Mouse (Mus musculus) yolk sac, embryonic 10.5 days (tissue): ENCODE results near the gene Icam2.
"Not testable (repeated sequence)": the region's sequence is repeated elsewhere in the genome, so short reads cannot be mapped to it uniquely, and the experiment has no call there.

Experiments
- DNase-seq: peaks from one replicate; pipeline ENCODE4 v3.0.0-alpha.2; 2017; ENCODE audit warnings: low spot score

Icam2 gene

DNA sequence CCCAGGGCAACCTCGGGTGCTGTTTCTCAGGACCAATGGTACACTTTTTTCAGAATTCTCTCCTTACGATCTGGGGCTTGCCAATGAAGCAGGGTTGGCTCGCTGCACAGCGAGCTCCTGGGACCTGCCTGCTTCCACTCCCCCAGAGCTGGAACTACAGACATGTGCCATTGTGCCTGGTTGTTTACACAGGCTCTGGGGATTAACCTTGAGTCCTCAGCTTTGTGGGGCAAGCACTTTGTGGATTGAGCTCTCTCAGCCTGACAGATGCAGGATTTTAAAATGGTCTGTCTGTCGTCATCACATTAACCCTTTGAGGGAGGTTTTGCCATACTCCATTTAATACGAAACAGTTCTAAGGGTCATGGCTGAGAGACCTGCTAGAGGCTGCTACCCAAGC is 43.0 kb downstream of the Icam2 start:
- DNase-seq, result no peak

DNA sequence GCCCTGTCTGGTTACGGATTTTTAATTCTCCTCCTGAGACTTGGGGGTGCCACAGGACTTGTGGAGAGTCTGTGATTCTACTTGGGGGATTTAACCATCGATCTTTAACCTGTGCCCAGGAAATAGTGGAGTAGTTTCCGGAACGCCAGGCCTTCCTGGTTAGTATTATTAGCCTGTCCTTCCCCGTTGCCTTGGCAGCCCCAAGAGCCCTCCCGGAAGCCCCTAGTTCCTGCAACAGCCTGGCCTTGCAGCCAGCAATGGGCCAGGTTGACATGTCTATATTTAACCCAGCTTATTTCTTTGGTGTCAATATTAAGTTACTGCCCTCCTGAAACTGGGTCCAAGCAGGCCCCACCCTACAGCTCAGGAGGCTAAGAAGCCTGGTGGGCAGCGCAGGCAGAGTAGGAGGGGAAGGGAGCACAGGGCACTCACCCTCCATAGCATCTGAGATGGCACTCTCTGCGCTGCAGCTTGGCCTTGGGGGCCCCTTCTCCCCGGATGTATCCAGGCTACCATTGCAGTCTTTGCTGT is 46.8 kb downstream of the Icam2 start:
- DNase-seq, result no peak

DNA sequence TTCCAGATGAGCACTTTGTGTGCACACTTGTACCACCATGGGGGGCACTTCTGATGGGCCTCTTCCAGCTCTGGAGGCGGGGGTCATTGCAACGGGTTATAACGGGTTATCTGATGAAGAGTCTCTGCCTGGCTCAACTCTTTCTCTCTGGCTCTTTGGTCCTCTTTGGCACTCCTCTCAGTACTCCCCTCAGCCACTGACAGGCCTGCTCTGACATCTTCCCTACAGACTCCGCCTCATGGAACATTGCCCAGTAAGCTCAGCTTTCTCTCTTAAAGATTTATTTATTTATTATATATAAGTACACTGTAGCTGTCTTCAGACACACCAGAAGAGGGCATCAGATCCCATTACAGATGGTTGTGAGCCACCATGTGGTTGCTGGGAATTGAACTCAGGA is 48.6 kb downstream of the Icam2 start:
- not testable (repeated sequence) for DNase-seq

DNA sequence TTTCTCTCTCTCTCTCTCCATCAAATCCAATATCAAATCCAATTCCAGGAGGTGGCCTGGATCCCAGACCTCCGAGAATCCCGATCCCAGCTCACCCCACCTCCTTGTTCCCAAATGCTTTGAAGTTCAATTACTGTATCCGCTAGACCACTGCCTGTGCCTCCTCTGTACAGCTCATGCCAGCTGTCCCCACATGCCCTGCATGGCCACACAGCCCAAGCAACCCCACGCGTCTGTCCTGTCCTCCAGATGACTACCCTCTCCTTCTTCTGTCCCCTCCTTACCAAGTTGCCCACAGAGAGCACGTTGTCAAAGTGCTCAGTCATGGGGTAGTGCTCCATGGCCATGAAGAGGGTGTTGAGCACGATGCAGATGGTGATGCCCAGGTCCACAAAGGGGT is 49.0 kb downstream of the Icam2 start:
- DNase-seq, result no peak

DNA sequence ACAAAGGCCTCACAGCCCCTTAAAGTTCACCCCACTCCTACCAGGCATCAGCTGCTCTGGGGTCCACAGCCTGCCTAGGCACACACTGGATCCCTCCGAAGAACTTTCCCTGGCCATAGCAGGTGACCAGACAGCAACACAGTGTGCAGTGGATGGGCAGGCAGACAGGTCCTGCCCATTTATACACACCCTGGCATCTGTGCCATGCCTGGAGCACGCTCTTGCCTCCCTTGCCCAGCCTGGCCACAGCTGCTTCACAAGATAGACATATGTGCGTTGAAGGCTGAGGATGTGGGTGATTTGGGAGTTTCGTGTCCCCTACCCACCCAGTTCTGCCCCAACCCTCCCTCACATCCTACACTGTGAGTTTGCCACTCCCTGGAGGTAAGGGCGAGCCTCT is 49.8 kb downstream of the Icam2 start:
- no peak for DNase-seq

DNA sequence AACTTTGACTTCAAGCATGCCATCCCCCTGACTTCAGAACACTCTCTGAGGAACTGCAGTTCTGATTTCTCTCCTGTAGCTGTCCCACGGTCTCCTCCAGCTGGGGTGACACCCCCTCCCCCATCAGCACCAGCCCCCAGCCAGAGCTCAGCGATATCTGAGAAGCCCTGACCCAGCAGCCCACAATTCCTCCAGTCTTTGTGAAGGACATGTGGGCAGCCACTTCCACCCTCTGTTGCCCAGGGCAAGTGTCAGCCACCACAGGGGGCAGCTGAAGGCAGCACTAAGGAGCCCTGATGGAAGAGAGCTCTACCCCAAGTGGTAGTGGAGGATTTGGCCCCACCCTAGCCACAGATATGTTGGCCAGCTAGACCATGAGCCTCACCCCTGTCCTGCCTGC is 53.8 kb downstream of the Icam2 start:
- no peak for DNase-seq

DNA sequence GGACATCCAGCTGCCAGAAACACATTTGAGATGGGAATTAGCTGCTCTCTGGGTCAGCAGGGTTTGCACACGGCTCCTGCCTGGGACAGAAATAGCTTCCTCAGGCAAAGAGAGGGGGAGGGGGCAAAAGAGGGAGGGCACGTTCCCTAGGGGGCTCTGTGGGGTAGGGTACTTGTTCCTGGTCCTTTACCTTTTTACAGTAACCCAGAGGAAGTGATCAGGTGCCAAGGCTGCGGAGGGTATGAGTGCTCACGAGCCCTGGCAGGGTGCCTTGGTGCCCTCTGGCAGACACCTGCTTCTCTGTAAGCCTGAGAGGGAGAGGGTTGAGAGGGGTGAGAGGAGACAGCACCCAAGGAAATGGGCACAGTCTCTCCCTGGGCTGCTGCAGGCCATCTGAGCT is 55.4 kb downstream of the Icam2 start:
- DNase-seq, result no peak

DNA sequence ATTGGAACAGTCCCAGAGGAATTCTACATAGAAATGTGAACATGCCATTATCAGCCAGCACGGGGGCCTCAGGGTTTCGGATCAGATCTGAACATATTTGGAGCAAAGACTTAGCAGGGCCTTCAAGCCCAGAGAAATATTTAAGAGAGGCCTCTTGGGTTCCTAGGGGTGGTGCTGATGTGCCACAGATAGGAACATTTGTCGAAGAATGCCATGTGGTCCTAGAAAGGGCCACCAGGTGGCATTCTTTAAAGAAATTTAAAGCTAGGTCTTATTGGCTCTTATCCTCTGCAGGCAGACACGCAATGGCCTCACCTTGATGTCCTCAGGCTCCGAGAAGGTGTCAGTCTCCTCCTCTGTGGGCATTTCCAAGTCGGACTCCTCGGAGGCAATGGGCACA is 58.2 kb downstream of the Icam2 start:
- no peak for DNase-seq

DNA sequence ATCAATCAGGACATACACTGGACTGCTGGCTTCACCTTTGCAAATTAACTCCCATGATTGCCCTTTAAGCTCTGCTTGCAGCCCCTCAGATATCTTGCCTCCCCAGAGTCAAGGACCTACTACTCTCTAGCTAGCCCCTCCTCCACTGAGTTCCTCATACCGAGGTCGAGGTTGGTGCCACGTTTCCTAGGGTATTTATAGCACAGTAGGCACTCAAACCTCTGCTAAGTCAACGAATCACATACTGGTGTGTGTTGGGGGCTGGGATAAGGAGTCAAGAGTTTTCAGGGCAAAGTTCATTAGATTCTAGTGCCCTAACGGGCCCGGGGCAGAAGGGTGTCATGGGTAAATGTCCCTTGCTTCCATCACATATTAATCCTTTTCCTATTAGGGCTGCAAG is 58.7 kb downstream of the Icam2 start:
- no peak for DNase-seq

DNA sequence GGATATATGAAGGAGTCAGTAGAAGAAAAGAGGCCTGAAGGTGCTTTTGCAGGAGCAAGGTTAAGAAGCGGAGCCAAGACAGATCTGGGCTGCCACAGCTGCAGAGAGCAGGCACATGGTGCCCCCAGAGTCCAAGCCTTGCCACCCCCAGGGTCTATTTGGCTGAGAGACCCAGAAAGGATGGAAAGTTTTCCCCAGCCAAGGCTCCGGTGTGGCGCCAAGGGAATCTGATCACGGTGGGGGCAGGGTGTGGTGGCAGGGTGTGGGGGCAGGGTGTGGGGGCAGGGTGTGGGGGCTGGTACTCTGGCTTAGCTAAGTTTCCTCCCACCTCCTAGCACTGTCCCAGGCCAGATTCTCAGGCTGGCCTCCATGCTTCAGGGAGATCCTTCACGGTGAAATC is 59.4 kb downstream of the Icam2 start:
- no peak for DNase-seq
